Mouse (Mus musculus): ENCODE measurements at regions not wholly inside any gene's neighbourhood (a gene's known extent, or its start where the extent isn't known, plus 50 kb on each side); places are given as distances from the start of the nearest gene placed in this dataset.

DNA sequence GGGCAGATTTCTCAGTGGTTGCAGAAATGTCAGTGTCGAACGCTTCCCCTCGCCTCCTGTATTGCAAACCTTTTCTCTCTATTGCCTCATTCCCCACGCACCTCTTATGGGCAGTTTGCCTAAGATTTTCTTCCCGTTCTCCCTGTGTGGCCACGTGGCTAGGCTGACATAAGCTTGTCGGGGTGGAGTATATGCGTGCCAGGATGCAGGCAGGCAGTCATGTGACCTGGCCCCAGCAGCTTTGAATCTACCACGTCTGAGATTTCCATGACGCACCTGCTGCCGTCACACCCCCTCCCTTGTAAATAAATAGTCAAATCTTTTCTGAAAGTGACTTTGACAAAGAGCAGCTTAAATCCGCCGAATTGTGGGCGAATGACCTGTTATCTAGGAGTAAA lies 147.1 kb upstream of the Jade1 start:
- TF ChIP-seq CTCF (IDR thresholded peaks at IDR 0.05; ENCODE audit: extremely low read depth, insufficient read length, insufficient replicate concordance, low read depth, low read length) (no peak), POLR2A (IDR thresholded peaks at IDR 0.05; ENCODE audit: low read depth, low read length) (no peak)
